Mouse (Mus musculus) lung, adult 2 months (tissue): ENCODE results near the gene Tmcc2.
A peak's percentile ranks its signal among the peaks of the same experiment; 100 is the strongest.

Experiments used
- CTCF ChIP-seq: fragments of 200-500 bp; IDR thresholded peaks from 2 replicates; pipeline ENCODE4 v1.5.1; 2011; ENCODE audit warnings: mild to moderate bottlenecking, low read length, control low read depth; ENCODE audit not compliant: insufficient read depth
- POLR2A ChIP-seq: fragments of 200-500 bp; IDR thresholded peaks from 2 replicates; pipeline ENCODE4 v1.6.1; 2011; ENCODE audit warnings: low read depth, mild to moderate bottlenecking, control low read depth, low read length, borderline replicate concordance; ENCODE audit errors: extremely low read depth

DNA sequence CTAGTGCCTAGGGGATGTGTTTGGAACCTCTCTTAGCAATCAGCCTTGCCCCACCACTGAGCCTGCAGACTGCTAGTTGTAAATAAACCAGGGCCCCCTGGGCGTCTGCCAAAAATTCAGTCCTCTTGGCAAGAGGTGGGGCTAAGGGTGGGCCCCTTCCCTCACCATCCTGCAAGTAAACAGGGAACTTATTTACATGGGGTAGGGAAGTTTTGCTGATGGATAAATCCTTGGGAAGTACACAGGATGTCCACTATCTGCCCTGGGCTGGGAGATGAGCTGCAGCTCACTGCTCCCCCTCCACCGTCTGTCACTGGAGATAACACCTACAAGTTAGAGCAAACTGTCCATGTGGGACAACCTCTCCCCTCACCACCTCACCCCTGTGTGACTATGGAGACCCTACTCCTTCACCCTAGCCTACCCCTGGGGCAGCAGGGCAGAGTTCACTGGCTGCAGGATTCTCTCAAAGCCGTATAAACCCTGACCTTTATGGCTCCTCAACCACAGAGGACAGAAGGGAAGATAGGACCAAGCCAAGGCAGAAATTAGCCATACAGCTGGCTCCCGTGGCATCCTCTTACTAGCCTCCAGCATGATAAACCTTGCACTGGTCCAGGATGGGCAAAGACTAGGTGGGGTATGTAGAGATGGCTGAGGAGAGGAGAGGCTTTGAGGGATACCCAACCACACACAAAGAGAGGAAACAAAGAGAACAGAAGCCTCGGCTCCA is 16.8 kb downstream of the Tmcc2 start:
- TF ChIP-seq POLR2A (peak; percentile 40; the same call in 1 of the 2 replicates), CTCF (no peak)
